7 mouse cellular contexts compared by ENCODE assay signal in the genomic region with DNA sequence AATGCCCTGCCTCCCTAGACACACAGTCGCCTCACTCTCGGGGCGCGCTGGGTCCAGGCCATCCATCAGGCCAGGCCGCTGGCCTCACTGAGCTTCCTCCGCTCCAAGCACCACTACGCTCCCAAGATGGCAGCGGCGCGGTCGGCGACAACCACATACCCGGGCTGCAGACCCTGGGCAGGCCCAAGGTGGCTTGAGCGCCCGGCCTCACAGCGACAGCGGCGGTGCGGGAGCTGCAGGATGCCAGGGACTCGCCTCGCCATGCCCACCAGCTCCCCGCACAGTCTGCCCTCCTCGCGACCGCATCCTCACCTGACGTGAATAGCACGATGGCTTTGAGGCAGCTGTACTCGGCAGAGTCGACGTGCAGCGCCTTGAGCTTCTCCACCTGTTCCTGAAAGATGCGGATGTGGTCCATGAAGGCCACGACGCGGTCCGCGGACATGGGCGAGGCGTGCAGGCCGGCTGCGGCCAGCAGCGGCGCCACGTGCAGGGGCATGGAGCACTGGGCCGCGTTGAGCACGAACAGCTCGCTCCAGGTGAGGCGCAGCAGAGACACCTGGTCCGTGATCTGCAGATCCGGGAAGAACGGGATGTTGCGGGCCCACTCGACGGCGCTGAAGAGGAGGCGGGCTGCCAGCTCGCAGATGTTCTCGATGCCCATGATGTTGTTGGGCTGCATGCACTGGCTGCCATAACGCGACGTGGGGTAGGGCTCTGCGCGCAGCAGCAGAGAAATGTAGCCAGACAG. TPM values are rescaled to one million over a fixed set of nuclear protein-coding genes. Genes with fewer than 3 reads are reported as not detected.
A peak's percentile ranks its signal among the peaks of the same experiment; 100 is the strongest.
DNase-seq lines count a peak whose midpoint lies in the region; ATAC-seq and TF ChIP-seq lines count a peak whose summit lies in the region.

No protein-coding gene starts in this region.

- intact Hi-C loops in left cerebral cortex, adult 2 months (cut with DNase I) = loop anchor here (1.0 kb wide), 1 partner anchor 13 kb away; no protein-coding TSS in a partner anchor

- H3K27ac ChIP-seq in left cerebral cortex, adult 2 months = peak overlapping the region; percentile 97
- H3K27ac ChIP-seq in embryonic facial prominence, embryonic 14.5 days (replicated peaks; ENCODE audit: low read depth, low read length) = peak overlapping the region; percentile 98
- H3K27ac ChIP-seq in limb, embryonic 11.5 days (replicated peaks; ENCODE audit: low read depth, low read length) = no peak overlapping the region; the same call in 1 of the 2 replicates
- H3K27ac ChIP-seq in stomach, embryonic 15.5 days = peak overlapping the region; percentile 11; the same call in 1 of the 2 replicates

- peak overlapping the region; percentile 83 for H3K4me3 ChIP-seq in left cerebral cortex, adult 2 months
- peak overlapping the region; percentile 81 for H3K4me3 ChIP-seq in embryonic facial prominence, embryonic 14.5 days (ENCODE audit: low read depth, low read length)
- H3K4me3 ChIP-seq in limb, embryonic 11.5 days (ENCODE audit: low read depth, low read length) = peak overlapping the region; percentile 39
- H3K4me3 ChIP-seq in stomach, embryonic 15.5 days (replicated peaks) = peak overlapping the region; percentile 40

- no peak for DNase-seq in left cerebral cortex, adult 2 months (ENCODE audit: extremely low spot score in 1 of 2, low spot score in 2 of 2)
- no peak for DNase-seq in left cerebral cortex, adult 18-20 months (ENCODE audit: low spot score in 2 of 2)
- DNase-seq in brain, embryonic 14.5 days (ENCODE audit: low read depth) = peak; percentile 71
- no peak for DNase-seq in embryonic facial prominence, embryonic 14.5 days (ENCODE audit: low spot score)
- peak; percentile 71 for DNase-seq in limb, embryonic 11.5 days (ENCODE audit: low spot score)
- DNase-seq in thymus, postnatal 10 days (ENCODE audit: low spot score in 2 of 2) = no peak

- no peak for TF ChIP-seq POLR2A in brain, embryonic 14.5 days (IDR thresholded peaks at IDR 0.05; ENCODE audit: borderline replicate concordance, extremely low read depth, insufficient read depth, insufficient read length, poor library complexity, severe bottlenecking)

- H3K9me3 ChIP-seq in embryonic facial prominence, embryonic 14.5 days (ENCODE audit: control insufficient read depth, low read length) = no peaks in the 10 kb centered on the region
- H3K9me3 ChIP-seq in limb, embryonic 11.5 days (ENCODE audit: control insufficient read depth, low read length) = no peaks in the 10 kb centered on the region
- no peaks in the 10 kb centered on the region for H3K9me3 ChIP-seq in stomach, embryonic 15.5 days

- peak overlapping the region; percentile 85 for H3K4me2 ChIP-seq in embryonic facial prominence, embryonic 14.5 days (ENCODE audit: low read depth, low read length)
- peak overlapping the region; percentile 64 for H3K4me2 ChIP-seq in limb, embryonic 11.5 days (ENCODE audit: low read depth, severe bottlenecking)
- H3K4me2 ChIP-seq in stomach, embryonic 15.5 days = peak overlapping the region; percentile 57

- H3K27me3 ChIP-seq in embryonic facial prominence, embryonic 14.5 days (replicated peaks; ENCODE audit: control insufficient read depth, insufficient read depth, low read length) = peaks cover 51% of the 10 kb centered on the region
- peaks cover 42% of the 10 kb centered on the region for H3K27me3 ChIP-seq in limb, embryonic 11.5 days (ENCODE audit: control insufficient read depth, insufficient read depth, low read length)
- H3K27me3 ChIP-seq in stomach, embryonic 15.5 days (replicated peaks) = peaks cover 18% of the 10 kb centered on the region

- H3K4me1 ChIP-seq in embryonic facial prominence, embryonic 14.5 days (ENCODE audit: control insufficient read depth, insufficient read depth, low read length) = peaks cover 8% of the 10 kb centered on the region; the same call in 1 of the 2 replicates
- peaks cover 7% of the 10 kb centered on the region; the same call in 1 of the 2 replicates for H3K4me1 ChIP-seq in limb, embryonic 11.5 days (ENCODE audit: control insufficient read depth, insufficient read depth, low read length)
- 0 out of 2 replicates have a peak, but pooled peaks cover 4% of the 10 kb centered on the region for H3K4me1 ChIP-seq in stomach, embryonic 15.5 days

- ATAC-seq in embryonic facial prominence, embryonic 14.5 days (ENCODE audit: low read depth) = 0 out of 2 replicates have a peak, but pooled peaks have one; percentile 5
- ATAC-seq in limb, embryonic 11.5 days (ENCODE audit: insufficient number of reproducible peaks, low FRiP score, low TSS enrichment, low read depth) = no peak
- no peak for ATAC-seq in stomach, embryonic 15.5 days (ENCODE audit: insufficient read depth, low FRiP score, low read depth)

- 0 out of 2 replicates have a peak, but pooled peaks cover 4% of the 10 kb centered on the region for H3K36me3 ChIP-seq in embryonic facial prominence, embryonic 14.5 days (ENCODE audit: control insufficient read depth, insufficient read depth, low read length)
- H3K36me3 ChIP-seq in limb, embryonic 11.5 days (ENCODE audit: control insufficient read depth, insufficient read depth, low read length) = no peaks in the 10 kb centered on the region
- no peaks in the 10 kb centered on the region for H3K36me3 ChIP-seq in stomach, embryonic 15.5 days

- TF ChIP-seq CTCF in left cerebral cortex, adult 2 months (IDR thresholded peaks at IDR 0.05) = no peak
- no peak for TF ChIP-seq CTCF in brain, embryonic 14.5 days (IDR thresholded peaks at IDR 0.05; ENCODE audit: borderline replicate concordance, extremely low read depth, insufficient read depth, insufficient read length)

- 6% methylated on average over 53 of the region's 64 CpGs for WGBS in embryonic facial prominence, embryonic 14.5 days
- WGBS in limb, embryonic 11.5 days = 1% methylated on average over 61 of the region's 64 CpGs
- 9% methylated on average over 64 of the region's 64 CpGs for WGBS in stomach, embryonic 15.5 days

- H3K9ac ChIP-seq in embryonic facial prominence, embryonic 14.5 days (ENCODE audit: low read depth, low read length) = peak overlapping the region; percentile 76
- peak overlapping the region; percentile 61 for H3K9ac ChIP-seq in limb, embryonic 11.5 days (ENCODE audit: low read length)
- H3K9ac ChIP-seq in stomach, embryonic 15.5 days = peak overlapping the region; percentile 18; the same call in 1 of the 2 replicates

RNA-seq across cellular contexts. Expression of a gene that starts 4.5 kb away (rescaled TPM):
- 100 to 1,000 TPM; 118 to 125 TPM for total RNA-seq in left cerebral cortex, adult 2 months (2021)
- total RNA-seq in left cerebral cortex, adult 18-20 months (2021) = 100 to 1,000 TPM; 113 to 124 TPM
- polyA plus RNA-seq in brain, embryonic 14.5 days (2012; rRNA removed) = 465 and 624 TPM in 2 replicates
- polyA plus RNA-seq in embryonic facial prominence, embryonic 14.5 days (2014; fragmentation: Nextera tagmentation; extraction: Ambion mirVana) = 17.9 and 19.4 TPM in 2 replicates
- 12.2 and 15.0 TPM in 2 replicates for polyA plus RNA-seq in limb, embryonic 11.5 days (2014; fragmentation: Nextera tagmentation; extraction: Ambion mirVana)
- polyA plus RNA-seq in stomach, embryonic 15.5 days (2015; fragmentation: Nextera tagmentation; extraction: Ambion mirVana) = 11.6 and 11.7 TPM in 2 replicates

Comparison
In these comparisons a context has a peak if more than half of its experiments do, and no peak if none do; other contexts are left out.
1. DNase-seq: peak in brain, embryonic 14.5 days (single experiment) and limb, embryonic 11.5 days (single experiment); none in left cerebral cortex, adult 2 months (0 of 2), left cerebral cortex, adult 18-20 months (0 of 2), embryonic facial prominence, embryonic 14.5 days (single experiment) and thymus, postnatal 10 days (0 of 2).
2. H3K9ac ChIP-seq: peak in every context shown above with its lines; median percentile 76 in embryonic facial prominence, embryonic 14.5 days; 61 in limb, embryonic 11.5 days; 18 in stomach, embryonic 15.5 days.
3. RNA of a gene that starts 4.5 kb away (polyA plus RNA-seq): 465 to 624 TPM in brain, embryonic 14.5 days; 17.9 to 19.4 TPM in embryonic facial prominence, embryonic 14.5 days, 12.2 to 15.0 TPM in limb, embryonic 11.5 days and 11.6 to 11.7 TPM in stomach, embryonic 15.5 days; every median in the first group is over 10 times any median in the second.
4. Peak in every context shown above with its lines, with median percentiles within 50 percentile points of each other: H3K4me3 ChIP-seq and H3K4me2 ChIP-seq.